Mouse (Mus musculus) testis, adult 2 months (tissue): ENCODE data around the gene Cfc1.
"Not testable (repeated sequence)": the region's sequence is repeated elsewhere in the genome, so short reads cannot be mapped to it uniquely, and the experiment has no call there.

ENCODE experiments used
- CTCF ChIP-seq: fragments of 200-500 bp; IDR thresholded peaks from 2 replicates; pipeline ENCODE4 v1.5.1; 2012; ENCODE audit warnings: low read depth, mild to moderate bottlenecking, inconsistent platforms, low read length, moderate library complexity; ENCODE audit not compliant: control insufficient read depth, insufficient read depth, insufficient replicate concordance
- POLR2A ChIP-seq: fragments of 200-500 bp; IDR thresholded peaks from 2 replicates; pipeline ENCODE4 v1.6.1; 2012; ENCODE audit warnings: low read depth, mild to moderate bottlenecking, inconsistent platforms, low read length, moderate library complexity; ENCODE audit not compliant: control insufficient read depth

DNA sequence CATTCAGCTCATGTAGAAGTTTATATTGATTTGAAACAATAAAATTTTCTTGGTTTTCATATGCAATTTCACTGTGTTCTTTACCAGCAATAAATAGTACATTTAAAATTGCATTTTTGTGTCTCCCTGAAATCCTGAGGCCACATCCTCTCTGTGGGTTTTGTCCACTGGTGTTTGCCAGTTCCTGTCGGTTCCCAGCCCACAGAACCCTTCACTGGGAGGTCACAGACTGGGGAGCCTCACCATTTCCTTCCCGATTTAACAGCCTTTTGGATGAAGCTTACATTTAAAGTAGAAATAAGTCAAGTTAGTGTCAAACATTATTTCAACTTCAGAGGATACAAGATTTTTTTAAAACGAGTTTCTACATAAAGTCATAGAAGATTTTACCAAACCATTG is 874 bp upstream of the Cfc1 start:
- TF ChIP-seq CTCF, POLR2A: not testable (repeated sequence)
